Mouse (Mus musculus): Measurements from ENCODE around the gene Cdh5.

DNA sequence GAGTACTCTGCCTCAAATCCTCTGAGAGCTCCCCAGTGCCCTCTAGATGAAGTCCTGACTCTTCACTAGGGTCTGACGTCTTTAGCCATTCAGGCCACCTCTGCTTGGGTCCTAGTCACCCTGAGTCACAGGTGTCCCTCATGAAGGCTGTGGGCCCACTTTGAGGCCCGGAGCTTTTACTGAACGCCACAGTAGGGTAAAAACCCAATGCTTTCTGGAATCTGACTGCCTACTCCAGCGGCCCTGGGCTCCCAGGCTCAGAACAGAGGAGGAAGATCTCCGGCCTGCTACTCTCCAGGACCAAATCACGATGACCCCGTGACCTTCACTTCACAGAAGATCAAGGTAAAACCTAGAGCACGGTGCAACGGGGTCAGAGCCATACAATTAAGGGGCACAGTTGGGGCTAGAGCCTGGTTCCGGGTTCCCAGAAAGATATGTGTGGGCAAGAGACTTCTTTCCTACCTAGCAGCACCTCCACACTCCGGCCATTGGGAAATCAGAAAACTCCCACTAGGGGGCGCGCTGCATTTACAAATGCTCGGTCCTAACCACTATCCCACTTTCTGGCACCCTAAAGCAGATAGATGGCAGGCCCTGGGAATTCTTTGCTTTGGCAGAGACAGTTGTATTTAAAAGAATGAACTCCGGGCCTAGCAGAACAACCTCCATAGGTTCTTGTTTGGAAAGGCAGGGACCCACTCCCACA lies 44.7 kb downstream of the Cdh5 start:
- TF ChIP-seq TAL1 (IDR thresholded peaks at IDR 0.05; ENCODE audit: low read length): no peak
- no peak for TF ChIP-seq GATA1 (IDR thresholded peaks at IDR 0.05; ENCODE audit: low read length)
